Mouse (Mus musculus): Measurements from ENCODE around the gene Hipk4. TPM values are rescaled to one million over a fixed set of nuclear protein-coding genes. Genes with fewer than 3 reads are reported as not detected.
A peak's percentile ranks its signal among the peaks of the same experiment; 100 is the strongest.

Gene Hipk4
- total and polyA plus RNA-seq, 2 experiments from 2014 or later, result 0.88 to 1.8 TPM

DNA sequence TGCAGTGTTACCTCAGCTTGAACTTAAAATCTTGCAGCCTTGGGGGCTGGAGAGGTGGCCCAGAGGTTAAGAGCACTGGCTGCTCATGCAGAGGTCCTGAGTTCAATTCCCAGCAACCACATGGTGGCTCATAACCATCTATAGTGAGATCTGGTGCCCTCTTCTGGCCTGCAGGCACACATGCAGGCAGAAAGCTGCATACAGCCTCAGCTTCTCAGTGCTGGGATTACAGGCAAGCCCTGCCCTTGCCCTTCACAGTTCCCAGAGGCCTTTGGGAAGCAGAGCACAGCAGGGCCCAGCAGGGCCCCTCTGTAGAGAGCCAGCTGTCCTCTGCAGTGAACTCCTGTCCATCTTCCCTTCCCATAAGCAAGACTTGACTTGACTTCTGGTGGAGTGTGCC is 3.0 kb upstream of the Hipk4 start:
- Histone ChIP-seq H3K4me1 (ENCODE audit: insufficient read depth, low read length) (no peaks in the 10 kb centered on the region), H3K27ac (ENCODE audit: low read depth, low read length) (no peak overlapping the region), H3K27me3 (ENCODE audit: insufficient read depth, low read length) (no peaks in the 10 kb centered on the region), H3K9me3 (ENCODE audit: low read length) (no peaks in the 10 kb centered on the region), H3K4me2 (ENCODE audit: low read depth, low read length, poor library complexity, severe bottlenecking) (no peak overlapping the region), H3K36me3 (ENCODE audit: insufficient read depth, low read length) (no peaks in the 10 kb centered on the region), H3K9ac (replicated peaks; ENCODE audit: low read length, poor library complexity, severe bottlenecking) (no peak overlapping the region), H3K4me3 (ENCODE audit: low read depth, low read length) (no peak overlapping the region)
- peak; percentile 30 for TF ChIP-seq CTCF (IDR thresholded peaks at IDR 0.05)
- DNase-seq (ENCODE audit: low spot score) (no peak), ATAC-seq (ENCODE audit: low FRiP score) (no peak)

DNA sequence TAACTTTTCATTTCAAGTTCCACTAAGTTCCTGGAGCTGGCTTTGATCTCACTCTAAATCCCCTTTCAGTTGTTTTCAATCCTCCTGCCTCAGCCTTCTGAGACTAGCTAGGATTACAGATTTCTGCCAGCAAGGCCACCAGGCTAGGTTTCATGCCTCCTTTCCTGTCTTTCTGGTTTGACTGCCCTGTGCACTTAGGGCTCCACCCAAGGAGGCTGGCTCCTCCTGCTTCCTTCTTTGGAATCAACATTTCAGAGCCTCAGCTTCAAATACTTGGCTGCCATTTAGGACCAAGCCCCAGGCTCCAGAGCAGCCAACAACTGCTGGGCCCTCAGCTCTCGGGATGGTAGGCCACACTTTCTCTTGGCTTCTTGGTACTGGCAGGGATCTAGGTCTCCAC is 2.5 kb upstream of the Hipk4 start:
- no peak overlapping the region for H3K4me2 ChIP-seq (ENCODE audit: low read depth, low read length, poor library complexity, severe bottlenecking)
- no peaks in the 10 kb centered on the region for H3K4me1 ChIP-seq (ENCODE audit: insufficient read depth, low read length)
- WGBS, result 70% methylated on average over 1 of the region's 1 CpGs
- H3K9ac ChIP-seq (replicated peaks; ENCODE audit: low read length, poor library complexity, severe bottlenecking), result no peak overlapping the region
- H3K36me3 ChIP-seq (ENCODE audit: insufficient read depth, low read length), result no peaks in the 10 kb centered on the region
- ATAC-seq (ENCODE audit: low FRiP score) (no peak), DNase-seq (ENCODE audit: low spot score) (no peak)
- no peaks in the 10 kb centered on the region for H3K9me3 ChIP-seq (ENCODE audit: low read length)
- TF ChIP-seq CTCF (IDR thresholded peaks at IDR 0.05), result no peak
- no peak overlapping the region for H3K27ac ChIP-seq (ENCODE audit: low read depth, low read length)
- no peaks in the 10 kb centered on the region for H3K27me3 ChIP-seq (ENCODE audit: insufficient read depth, low read length)
- H3K4me3 ChIP-seq (ENCODE audit: low read depth, low read length), result no peak overlapping the region

DNA sequence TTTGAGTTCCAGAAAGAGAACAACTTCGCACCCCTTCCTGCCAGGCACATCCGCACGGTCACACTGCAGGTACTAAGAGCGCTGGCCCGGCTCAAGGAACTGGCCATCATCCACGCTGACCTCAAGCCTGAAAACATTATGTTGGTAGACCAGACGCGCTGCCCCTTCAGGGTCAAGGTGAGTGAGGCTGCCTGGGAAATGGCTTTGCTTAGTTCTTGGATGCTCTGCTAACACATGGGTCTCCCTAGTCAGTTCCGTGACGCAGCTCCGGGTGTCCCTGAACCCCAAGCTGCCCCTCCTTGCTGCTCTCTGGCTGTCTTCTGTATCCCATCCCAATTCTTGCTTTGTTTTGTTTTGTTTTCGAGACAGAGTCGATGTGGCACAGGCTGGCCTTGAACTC is 738 bp downstream of the Hipk4 start:
- WGBS, result 97% methylated on average over 13 of the region's 13 CpGs
- Histone ChIP-seq H3K9ac (replicated peaks; ENCODE audit: low read length, poor library complexity, severe bottlenecking) (no peak overlapping the region), H3K27ac (ENCODE audit: low read depth, low read length) (no peak overlapping the region), H3K27me3 (ENCODE audit: insufficient read depth, low read length) (no peaks in the 10 kb centered on the region), H3K4me1 (ENCODE audit: insufficient read depth, low read length) (no peaks in the 10 kb centered on the region), H3K4me3 (ENCODE audit: low read depth, low read length) (no peak overlapping the region), H3K9me3 (ENCODE audit: low read length) (no peaks in the 10 kb centered on the region), H3K4me2 (ENCODE audit: low read depth, low read length, poor library complexity, severe bottlenecking) (no peak overlapping the region), H3K36me3 (ENCODE audit: insufficient read depth, low read length) (peaks cover 3% of the 10 kb centered on the region; the same call in 1 of the 2 replicates)
- no peak for ATAC-seq (ENCODE audit: low FRiP score)
- TF ChIP-seq CTCF (IDR thresholded peaks at IDR 0.05), result no peak
- DNase-seq (ENCODE audit: low spot score), result no peak

DNA sequence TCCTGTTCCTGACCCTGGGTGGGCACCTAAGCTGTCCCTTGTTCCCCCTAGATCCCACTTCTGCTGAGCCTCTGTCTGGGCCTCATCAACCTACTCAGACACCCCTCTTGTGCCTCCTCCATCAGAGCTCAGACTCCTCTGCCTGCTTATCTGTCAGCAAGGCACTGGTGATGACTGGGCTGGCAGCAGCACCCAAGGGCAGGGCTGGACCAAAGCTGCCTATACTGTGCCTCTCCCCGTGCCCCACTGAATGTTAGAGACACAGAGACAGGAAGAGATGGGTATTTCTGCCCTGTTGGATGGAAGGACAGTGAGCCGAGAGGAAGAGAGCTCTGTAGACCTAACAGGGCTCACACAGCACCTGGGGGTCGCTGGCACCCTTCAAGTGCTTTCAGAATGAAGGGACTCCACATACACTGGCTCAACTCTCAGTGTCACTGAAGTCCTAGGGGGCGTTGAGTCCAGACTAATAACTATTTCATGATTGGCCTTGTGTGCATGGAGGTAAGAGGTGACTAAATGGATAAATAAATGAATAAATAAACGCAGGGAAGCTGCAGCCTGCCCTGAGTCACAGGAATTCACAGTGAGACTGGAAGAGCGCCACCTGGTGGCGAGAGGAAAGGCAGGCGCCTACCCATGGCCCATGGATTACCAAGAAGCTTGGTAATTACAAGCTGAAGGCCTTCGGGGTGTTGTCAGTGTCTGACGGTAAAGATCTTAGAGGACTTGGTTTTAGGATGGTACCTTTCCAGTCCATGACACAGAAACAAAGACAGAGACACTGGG is 3.2 kb downstream of the Hipk4 start:
- Histone ChIP-seq H3K4me3 (ENCODE audit: low read depth, low read length) (no peak overlapping the region), H3K36me3 (ENCODE audit: insufficient read depth, low read length) (peaks cover 13% of the 10 kb centered on the region), H3K4me1 (ENCODE audit: insufficient read depth, low read length) (no peaks in the 10 kb centered on the region), H3K9ac (replicated peaks; ENCODE audit: low read length, poor library complexity, severe bottlenecking) (no peak overlapping the region), H3K4me2 (ENCODE audit: low read depth, low read length, poor library complexity, severe bottlenecking) (no peak overlapping the region), H3K9me3 (ENCODE audit: low read length) (no peaks in the 10 kb centered on the region), H3K27me3 (ENCODE audit: insufficient read depth, low read length) (no peaks in the 10 kb centered on the region), H3K27ac (ENCODE audit: low read depth, low read length) (0 out of 2 replicates have a peak overlapping the region, but pooled peaks have one; percentile 38)
- peak; percentile 75 for ATAC-seq (ENCODE audit: low FRiP score)
- TF ChIP-seq CTCF (IDR thresholded peaks at IDR 0.05), result peak; percentile 98
- DNase-seq (ENCODE audit: low spot score), result peak; percentile 90
- 19% methylated on average over 10 of the region's 10 CpGs for WGBS

DNA sequence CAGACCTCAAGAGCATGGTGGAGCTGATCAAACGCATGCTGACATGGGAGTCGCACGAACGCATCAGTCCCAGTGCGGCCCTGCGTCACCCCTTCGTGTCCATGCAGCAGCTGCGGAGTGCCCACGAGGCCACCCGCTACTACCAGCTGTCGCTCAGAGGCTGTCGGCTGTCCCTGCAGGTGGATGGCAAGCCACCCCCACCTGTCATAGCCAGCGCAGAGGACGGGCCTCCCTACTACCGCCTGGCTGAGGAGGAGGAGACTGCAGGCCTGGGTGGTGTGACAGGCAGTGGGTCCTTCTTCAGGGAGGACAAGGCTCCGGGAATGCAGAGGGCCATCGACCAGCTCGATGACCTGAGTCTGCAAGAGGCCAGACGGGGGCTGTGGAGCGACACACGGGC is 6.0 kb downstream of the Hipk4 start:
- no peak overlapping the region for H3K27ac ChIP-seq (ENCODE audit: low read depth, low read length)
- no peak overlapping the region for H3K4me3 ChIP-seq (ENCODE audit: low read depth, low read length)
- ATAC-seq (ENCODE audit: low FRiP score) (no peak), DNase-seq (ENCODE audit: low spot score) (no peak)
- H3K9me3 ChIP-seq (ENCODE audit: low read length), result no peaks in the 10 kb centered on the region
- H3K4me2 ChIP-seq (ENCODE audit: low read depth, low read length, poor library complexity, severe bottlenecking), result no peak overlapping the region
- no peak for TF ChIP-seq CTCF (IDR thresholded peaks at IDR 0.05)
- 84% methylated on average over 21 of the region's 21 CpGs for WGBS
- no peaks in the 10 kb centered on the region for H3K27me3 ChIP-seq (ENCODE audit: insufficient read depth, low read length)
- no peaks in the 10 kb centered on the region for H3K4me1 ChIP-seq (ENCODE audit: insufficient read depth, low read length)
- peaks cover 32% of the 10 kb centered on the region for H3K36me3 ChIP-seq (ENCODE audit: insufficient read depth, low read length)
- no peak overlapping the region for H3K9ac ChIP-seq (replicated peaks; ENCODE audit: low read length, poor library complexity, severe bottlenecking)

DNA sequence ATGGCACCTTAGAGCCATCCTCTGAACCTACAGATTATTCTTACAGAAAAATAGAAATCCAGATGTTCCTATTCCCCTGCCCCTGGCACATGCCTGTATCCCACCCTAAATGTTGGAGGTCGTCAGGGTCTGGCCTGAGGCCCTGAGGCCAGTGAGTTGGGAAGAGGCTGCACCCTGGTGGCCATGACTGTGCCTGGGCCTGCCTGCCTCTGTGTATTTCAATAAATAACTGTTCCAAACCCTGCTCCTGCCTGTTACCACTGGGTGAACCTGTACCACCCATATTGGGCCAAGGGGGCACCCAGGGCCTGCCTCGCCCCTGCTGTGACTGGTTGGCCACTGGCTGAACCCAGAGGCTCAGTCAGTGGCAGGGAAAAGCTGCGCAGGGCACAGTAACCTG is 7.9 kb downstream of the Hipk4 start:
- Histone ChIP-seq H3K4me3 (ENCODE audit: low read depth, low read length) (no peak overlapping the region), H3K4me2 (ENCODE audit: low read depth, low read length, poor library complexity, severe bottlenecking) (no peak overlapping the region), H3K9me3 (ENCODE audit: low read length) (no peaks in the 10 kb centered on the region), H3K9ac (replicated peaks; ENCODE audit: low read length, poor library complexity, severe bottlenecking) (no peak overlapping the region), H3K27ac (ENCODE audit: low read depth, low read length) (no peak overlapping the region), H3K4me1 (ENCODE audit: insufficient read depth, low read length) (no peaks in the 10 kb centered on the region), H3K27me3 (ENCODE audit: insufficient read depth, low read length) (no peaks in the 10 kb centered on the region), H3K36me3 (ENCODE audit: insufficient read depth, low read length) (peaks cover 41% of the 10 kb centered on the region)
- ATAC-seq (ENCODE audit: low FRiP score), result no peak
- no peak for DNase-seq (ENCODE audit: low spot score)
- 78% methylated on average over 3 of the region's 3 CpGs for WGBS
- TF ChIP-seq CTCF (IDR thresholded peaks at IDR 0.05), result peak; percentile 15; the same call in 1 of the 2 replicates
